Mouse (Mus musculus) layer of hippocampus, adult 6 months (tissue): ENCODE results near the gene Large2. TPM values are rescaled to one million over a fixed set of nuclear protein-coding genes. Genes with fewer than 3 reads are reported as not detected.

ENCODE experiments used
- long read RNA-seq, 2 experiments: library from polyadenylated mRNA; unstranded; transcript quantifications; one replicate each; pipeline ENCODE4 v2.0.0; 2019 to 2020
- microRNA-seq: library from miRNA; unstranded; fragments of <30 nt; microRNA quantifications from one replicate; pipeline ENCODE4 v1.2.0, GENCODE M21; 2020
- polyA plus RNA-seq: library from polyadenylated mRNA; unstranded; fragments of <200 nt; fragmentation: Nextera tagmentation; gene quantifications from 2 replicates; pipeline ENCODE4 v1.2.3, GENCODE M21; 2021

The Large2 gene
- 1.6 TPM in 1 of 2 replicates, not detected in the other for polyA plus RNA-seq
- long read RNA-seq, experiment 1, partial matches to known transcripts, result 0 of 2 reads
- long read RNA-seq, experiment 1, other reads (novel, unspliced or antisense), result 2 of 2 reads
- long read RNA-seq, experiment 2, partial matches to known transcripts, result 0 of 3 reads
- long read RNA-seq, experiment 2, other reads (novel, unspliced or antisense), result 3 of 3 reads

GRCm38 (mm10) chr2:92374514-92374913 lies at the start of gene Large2, which contains the start of gene Pex16:
Gene Large2, minus strand, starts transcription at chr2:92374869.
Gene Pex16, plus strand, starts transcription at chr2:92374676.

GRCm38 (mm10) chr2:92401091-92401561 lies 26.5 kb upstream of the Large2 start, which contains the start of gene Mapk8ip1:
Gene Mapk8ip1, minus strand, starts transcription at chr2:92401263.

GRCm38 (mm10) chr2:92381901-92382588 lies 7.4 kb upstream of the Large2 start, which contains the start of gene 1700029I15Rik:
Gene 1700029I15Rik, plus strand, starts transcription at chr2:92382538.

Small RNA genes lying within 50 kb of the gene (microRNA-seq; reads per million reads assigned to microRNA genes)
- gene Mir7000, result 9.4 reads per million, percentile 31 among the genes with 10 or more reads in this experiment

Other genes starting within 250 kb of the Large2 start
- 35.9 and 39.2 TPM in 2 replicates for gene Pex16, start 193 bp downstream of the Large2 start, polyA plus RNA-seq
- 0.28 and 1.3 TPM in 2 replicates for gene 1700029I15Rik, start 7.7 kb upstream of the Large2 start, polyA plus RNA-seq
- gene Mapk8ip1, start 26.4 kb upstream of the Large2 start, polyA plus RNA-seq, result 25.2 and 33.4 TPM in 2 replicates
- 59.8 and 72.0 TPM in 2 replicates for gene Cry2, start 59.2 kb upstream of the Large2 start, polyA plus RNA-seq
- 4.7 and 6.2 TPM in 2 replicates for gene Slc35c1, start 85.7 kb upstream of the Large2 start, polyA plus RNA-seq
- 52.2 and 55.7 TPM in 2 replicates for gene Chst1, start 224.8 kb upstream of the Large2 start, polyA plus RNA-seq